Mouse (Mus musculus) E14TG2a.4 (cell line): ENCODE measurements around the gene Myh7b.
A peak's percentile ranks its signal among the peaks of the same experiment; 100 is the strongest.

Experiments
- CTCF ChIP-seq: conservative IDR thresholded peaks from 2 replicates; pipeline ENCODE4 v1.5.1; 2014; ENCODE audit warnings: low read length
- NANOG ChIP-seq: IDR thresholded peaks from 2 replicates; pipeline ENCODE4 v1.6.1; 2014; ENCODE audit warnings: borderline replicate concordance, low read length, mixed read lengths
- POU5F1 ChIP-seq: IDR thresholded peaks from 2 replicates; pipeline ENCODE4 v1.6.1; 2014; ENCODE audit warnings: low read length, borderline replicate concordance

- peak; percentile 75 for TF ChIP-seq CTCF
- no peak for TF ChIP-seq POU5F1
- TF ChIP-seq NANOG = no peak
These were observed 13.7 kb downstream of the Myh7b start for GRCm38 (mm10) chr2:155624730-155625129.
